In the genomic region with DNA sequence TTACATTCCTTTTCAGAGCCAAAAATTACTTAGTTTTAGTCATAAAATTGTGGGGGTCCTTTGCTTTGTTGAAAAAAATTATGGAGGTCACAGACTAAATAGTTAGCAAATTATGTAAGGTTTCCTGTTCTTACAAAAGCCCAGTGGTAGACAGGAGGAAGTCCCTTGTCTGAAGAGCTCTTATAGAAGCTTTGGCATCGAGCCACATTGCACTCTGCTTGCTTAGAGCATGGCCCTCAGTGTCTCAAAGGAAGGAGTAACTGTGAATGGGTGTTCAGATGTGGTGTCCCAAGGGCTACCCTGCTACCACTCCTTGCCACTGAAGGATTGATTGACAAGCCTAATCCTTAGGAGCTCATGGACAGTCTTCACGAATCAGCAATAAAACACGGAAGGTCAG, we compare ENCODE assay signal across 11 mouse cellular contexts. TPM values are rescaled to one million over a fixed set of nuclear protein-coding genes. Genes with fewer than 3 reads are reported as not detected.
DNase-seq lines count a peak whose midpoint lies in the region; ATAC-seq and TF ChIP-seq lines count a peak whose summit lies in the region.
"Had no signal": no experiment of that assay in that cellular context is flagged by ENCODE, and none has a peak within 500 bp of the region (broad histone marks: within the 10 kb centered on the region; RNA-seq: fewer than 3 reads in every experiment).

No protein-coding gene starts in this region.

- no peaks in the 10 kb centered on the region; the same call in 1 of the 2 replicates for H3K4me1 ChIP-seq in kidney, adult 2 months (ENCODE audit: control insufficient read depth, insufficient read depth, low read length)
- 0 out of 2 replicates have a peak, but pooled peaks cover 4% of the 10 kb centered on the region for H3K4me1 ChIP-seq in lung, embryonic 14.5 days (ENCODE audit: insufficient read depth)
- no peaks in the 10 kb centered on the region for H3K4me1 ChIP-seq in hindbrain, embryonic 16.5 days (ENCODE audit: control insufficient read depth, insufficient read depth, low read depth, low read length)

- no peaks in the 10 kb centered on the region for H3K27me3 ChIP-seq in kidney, adult 2 months (replicated peaks; ENCODE audit: control insufficient read depth, insufficient read depth, low read length)
- no peaks in the 10 kb centered on the region for H3K27me3 ChIP-seq in lung, embryonic 14.5 days (ENCODE audit: insufficient read depth, low read length)
- no peaks in the 10 kb centered on the region for H3K27me3 ChIP-seq in hindbrain, embryonic 16.5 days (replicated peaks; ENCODE audit: control insufficient read depth, insufficient read depth, low read length)

- no peak for TF ChIP-seq CTCF in kidney, adult 2 months (conservative IDR thresholded peaks at IDR 0.05; ENCODE audit: insufficient read depth, insufficient read length, low read depth, low read length)
- no peak for TF ChIP-seq CTCF in lung, embryonic 14.5 days (IDR thresholded peaks at IDR 0.05; ENCODE audit: low read depth)

- no peak overlapping the region for H3K27ac ChIP-seq in kidney, adult 2 months (ENCODE audit: insufficient read depth, low read depth, low read length)
- H3K27ac ChIP-seq in lung, embryonic 14.5 days (ENCODE audit: low read depth): no peak overlapping the region; the same call in 1 of the 2 replicates
- no peak overlapping the region for H3K27ac ChIP-seq in hindbrain, embryonic 16.5 days (ENCODE audit: low read depth, low read length)

- no peak for TF ChIP-seq POLR2A in kidney, adult 2 months (IDR thresholded peaks at IDR 0.05; ENCODE audit: low read depth, low read length)

- no peak overlapping the region for H3K4me2 ChIP-seq in lung, embryonic 14.5 days
- no peak overlapping the region for H3K4me2 ChIP-seq in hindbrain, embryonic 16.5 days (ENCODE audit: low read length)

- no peak overlapping the region for H3K9ac ChIP-seq in lung, embryonic 14.5 days
- no peak overlapping the region for H3K9ac ChIP-seq in hindbrain, embryonic 16.5 days (ENCODE audit: low read depth, low read length)

- no peaks in the 10 kb centered on the region for H3K36me3 ChIP-seq in kidney, adult 2 months (ENCODE audit: control insufficient read depth, insufficient read depth, low read length)
- H3K36me3 ChIP-seq in lung, embryonic 14.5 days (ENCODE audit: insufficient read depth): no peaks in the 10 kb centered on the region
- H3K36me3 ChIP-seq in hindbrain, embryonic 16.5 days (ENCODE audit: control insufficient read depth, insufficient read depth, low read length): no peaks in the 10 kb centered on the region

- peak; percentile 51 for DNase-seq in kidney, adult 2 months
- DNase-seq in kidney, adult 18-20 months: no peak
- peak; percentile 59 for DNase-seq in CD4-positive helper T cell, adult 2 months (ENCODE audit: low read depth, low spot score)
- peak; percentile 54 for DNase-seq in T-cell, adult 2 months (ENCODE audit: low spot score)
- DNase-seq in lung, embryonic 14.5 days: peak; percentile 84
- DNase-seq in right cerebral cortex, postnatal 4 days: no peak
- DNase-seq: thymus, postnatal 4 days had no signal

- 68% methylated on average over 3 of the region's 3 CpGs for WGBS in kidney, adult 2 months
- WGBS in lung, embryonic 14.5 days: 50% methylated on average over 3 of the region's 3 CpGs
- WGBS in hindbrain, embryonic 16.5 days: 74% methylated on average over 3 of the region's 3 CpGs

- no peak overlapping the region for H3K4me3 ChIP-seq in kidney, adult 2 months (ENCODE audit: insufficient read depth, low read depth, low read length)
- no peak overlapping the region for H3K4me3 ChIP-seq in lung, embryonic 14.5 days (ENCODE audit: low read depth, low read length)
- H3K4me3 ChIP-seq in hindbrain, embryonic 16.5 days (ENCODE audit: low read length): no peak overlapping the region
- H3K4me3 ChIP-seq: erythroblast, embryonic 14.5 days had no signal

- H3K9me3 ChIP-seq in lung, embryonic 14.5 days (ENCODE audit: low read depth, low read length): no peaks in the 10 kb centered on the region
- H3K9me3 ChIP-seq in hindbrain, embryonic 16.5 days (ENCODE audit: control insufficient read depth, low read length): no peaks in the 10 kb centered on the region

- peak; percentile 68; the same call in 1 of the 2 replicates for ATAC-seq in lung, embryonic 14.5 days (ENCODE audit: insufficient read depth)
- no peak for ATAC-seq in frontal cortex, adult (ENCODE audit: low TSS enrichment)
- ATAC-seq in hindbrain, embryonic 16.5 days: no peak

RNA-seq across cellular contexts. Expression of a gene that starts 25.3 kb away (rescaled TPM):
- 5.8 and 6.0 TPM in 2 replicates for polyA plus RNA-seq in kidney, adult 2 months (2012; rRNA removed)
- polyA plus RNA-seq in lung, embryonic 14.5 days (2014; fragmentation: Nextera tagmentation; extraction: Ambion mirVana): 6.6 and 6.9 TPM in 2 replicates
- 1.1 and 1.3 TPM in 2 replicates for polyA plus RNA-seq in hindbrain, embryonic 16.5 days (2015; fragmentation: Nextera tagmentation; extraction: Ambion mirVana)

RNA-seq across cellular contexts. Expression of a gene that starts 40.8 kb away (rescaled TPM):
- 457 and 485 TPM in 2 replicates for polyA plus RNA-seq in kidney, adult 2 months (2012; rRNA removed)
- polyA plus RNA-seq in lung, embryonic 14.5 days (2014; fragmentation: Nextera tagmentation; extraction: Ambion mirVana): 135 and 140 TPM in 2 replicates
- polyA plus RNA-seq in hindbrain, embryonic 16.5 days (2015; fragmentation: Nextera tagmentation; extraction: Ambion mirVana): 416 and 443 TPM in 2 replicates

RNA-seq across cellular contexts. Expression of a gene that starts 40.8 kb away (rescaled TPM):
- 13.9 and 15.8 TPM in 2 replicates for polyA plus RNA-seq in kidney, adult 2 months (2012; rRNA removed)
- 9.3 and 10.8 TPM in 2 replicates for polyA plus RNA-seq in lung, embryonic 14.5 days (2014; fragmentation: Nextera tagmentation; extraction: Ambion mirVana)
- polyA plus RNA-seq in hindbrain, embryonic 16.5 days (2015; fragmentation: Nextera tagmentation; extraction: Ambion mirVana): 13.8 and 15.7 TPM in 2 replicates

RNA-seq across cellular contexts. Expression of a gene that starts 42.0 kb away (rescaled TPM):
- polyA plus RNA-seq in kidney, adult 2 months (2012; rRNA removed): 0.07 TPM in 1 of 2 replicates, not detected in the other
- not detected in 2 replicates for polyA plus RNA-seq in lung, embryonic 14.5 days (2014; fragmentation: Nextera tagmentation; extraction: Ambion mirVana)
- 0.09 and 0.14 TPM in 2 replicates for polyA plus RNA-seq in hindbrain, embryonic 16.5 days (2015; fragmentation: Nextera tagmentation; extraction: Ambion mirVana)
- polyA plus RNA-seq: erythroblast, embryonic 14.5 days; heart, embryonic 14.5 days had no signal

RNA-seq across cellular contexts. Expression of a gene that starts 42.7 kb away (rescaled TPM):
- 73.6 and 78.9 TPM in 2 replicates for polyA plus RNA-seq in kidney, adult 2 months (2012; rRNA removed)
- 180 and 198 TPM in 2 replicates for polyA plus RNA-seq in lung, embryonic 14.5 days (2014; fragmentation: Nextera tagmentation; extraction: Ambion mirVana)
- polyA plus RNA-seq in hindbrain, embryonic 16.5 days (2015; fragmentation: Nextera tagmentation; extraction: Ambion mirVana): 167 and 175 TPM in 2 replicates

Comparison
In these comparisons a context has a peak if more than half of its experiments do, and no peak if none do; other contexts are left out.
1. DNase-seq: peak in kidney, adult 2 months (single experiment), CD4-positive helper T cell, adult 2 months (single experiment), T-cell, adult 2 months (single experiment) and lung, embryonic 14.5 days (single experiment); none in kidney, adult 18-20 months (single experiment) and right cerebral cortex, postnatal 4 days (single experiment).